Mouse (Mus musculus) myocyte (in vitro differentiated cells): Measurements from ENCODE around the gene Nemp2. TPM values are rescaled to one million over a fixed set of nuclear protein-coding genes. Genes with fewer than 3 reads are reported as not detected.

Source experiments
- H3K27me3 ChIP-seq: one replicate; pipeline ENCODE4 v1.6.1; 2011; ENCODE audit not compliant: control insufficient read depth, insufficient read depth, insufficient read length
- H3K36me3 ChIP-seq: one replicate; pipeline ENCODE4 v1.6.1; 2011; ENCODE audit not compliant: control insufficient read depth, insufficient read depth
- H3K4me2 ChIP-seq: one replicate; pipeline ENCODE4 v1.6.1; 2011; ENCODE audit warnings: low read depth, control low read depth
- H3K4me3 ChIP-seq: one replicate; pipeline ENCODE4 v1.5.1; 2011; ENCODE audit warnings: mild to moderate bottlenecking, control low read depth, moderate library complexity
- H3K79me2 ChIP-seq: one replicate; pipeline ENCODE4 v1.6.1; 2011; ENCODE audit not compliant: control insufficient read depth, insufficient read depth
- H3ac ChIP-seq: one replicate; pipeline ENCODE4 v1.6.1; 2011; ENCODE audit not compliant: control insufficient read depth, insufficient read length
- CEBPB ChIP-seq: IDR thresholded peaks from 2 replicates; pipeline ENCODE4 v1.6.1; 2011; ENCODE audit warnings: mild to moderate bottlenecking, moderate library complexity; ENCODE audit not compliant: poor library complexity, insufficient read depth, severe bottlenecking
- E2F4 ChIP-seq: IDR thresholded peaks from one replicate; pipeline ENCODE4 v1.6.1; 2011; ENCODE audit warnings: mild to moderate bottlenecking, control low read depth, moderate library complexity; ENCODE audit not compliant: insufficient read depth
- MAX ChIP-seq: IDR thresholded peaks from one replicate; pipeline ENCODE4 v1.6.1; 2011; ENCODE audit warnings: low read depth, mild to moderate bottlenecking, control low read depth
- MYOD1 ChIP-seq, 3 experiments: IDR thresholded peaks; one replicate each; pipeline ENCODE4 v1.6.1; 2011; ENCODE audit warnings: control low read depth in 2 of 3, low read depth in 2 of 3, mild to moderate bottlenecking in 2 of 3, moderate library complexity in 1 of 3; ENCODE audit not compliant: insufficient read length in 2 of 3, control insufficient read depth in 1 of 3
- MYOG ChIP-seq, 3 experiments: IDR thresholded peaks; one replicate each; pipeline ENCODE4 v1.6.1; 2011; ENCODE audit warnings: control low read depth in 2 of 3, low read depth in 2 of 3, mild to moderate bottlenecking in 2 of 3; ENCODE audit not compliant: insufficient read length in 2 of 3, control insufficient read depth in 1 of 3, insufficient read depth in 1 of 3
- POLR2A ChIP-seq: IDR thresholded peaks from one replicate; pipeline ENCODE4 v1.6.1; 2011; ENCODE audit warnings: low read depth, mild to moderate bottlenecking, control low read depth, moderate library complexity; ENCODE audit not compliant: insufficient read length
- POLR2AphosphoS2 ChIP-seq: IDR thresholded peaks from one replicate; pipeline ENCODE4 v1.6.1; 2011; ENCODE audit warnings: low read depth, control low read depth; ENCODE audit not compliant: insufficient read length
- REST ChIP-seq: IDR thresholded peaks from one replicate; pipeline ENCODE4 v1.6.1; 2011; ENCODE audit warnings: mild to moderate bottlenecking, control low read depth, moderate library complexity; ENCODE audit not compliant: insufficient read depth, insufficient read length
- SRF ChIP-seq: IDR thresholded peaks from one replicate; pipeline ENCODE4 v1.6.1; 2011; ENCODE audit warnings: low read depth; ENCODE audit not compliant: control insufficient read depth, insufficient read length
- TCF12 ChIP-seq: IDR thresholded peaks from one replicate; pipeline ENCODE4 v1.6.1; 2011; ENCODE audit warnings: mild to moderate bottlenecking, control low read depth; ENCODE audit not compliant: poor library complexity, insufficient read depth, severe bottlenecking
- TCF3 ChIP-seq: IDR thresholded peaks from one replicate; pipeline ENCODE4 v1.6.1; 2011; ENCODE audit warnings: low read depth, control low read depth; ENCODE audit not compliant: insufficient read length
- USF1 ChIP-seq: IDR thresholded peaks from one replicate; pipeline ENCODE4 v1.6.1; 2011; ENCODE audit warnings: low read depth, mild to moderate bottlenecking, control low read depth, moderate library complexity
- polyA plus RNA-seq: library from polyadenylated mRNA; unstranded; fragments of >200 nt; fragmentation: generic; extraction: Trizol; gene quantifications from one replicate; pipeline ENCODE4 v1.2.1, GENCODE M21; 2012; ENCODE audit warnings: missing spikeins

The Nemp2 gene
- polyA plus RNA-seq, 1 experiment: 1.2 TPM

DNA sequence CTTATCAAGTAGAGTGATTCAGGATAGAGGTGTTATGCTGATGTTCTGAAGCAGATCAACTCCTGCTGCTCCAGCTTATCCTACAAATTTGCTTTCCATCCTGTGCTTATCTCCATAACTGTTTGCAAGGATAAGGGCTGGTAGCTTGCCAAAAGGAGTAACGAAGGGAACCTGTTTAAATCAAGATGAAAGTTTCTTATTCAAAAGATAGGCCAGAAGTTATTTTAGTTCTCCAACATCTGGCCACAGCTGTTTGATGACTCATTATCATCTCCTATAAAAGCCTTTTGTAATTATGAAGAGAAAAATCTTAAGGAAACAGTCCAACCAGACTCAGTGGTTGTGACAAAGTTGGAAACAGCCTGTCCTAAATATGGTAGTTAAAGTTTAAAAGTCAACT lies 12.3 kb upstream of the Nemp2 start:
- H3K4me3 ChIP-seq: no peak overlapping the region
- H3K4me2 ChIP-seq: no peak overlapping the region
- no peaks in the 10 kb centered on the region for H3K79me2 ChIP-seq
- no peaks in the 10 kb centered on the region for H3K27me3 ChIP-seq
- no peaks in the 10 kb centered on the region for H3K36me3 ChIP-seq
- H3ac ChIP-seq: no peak overlapping the region
- no peak for TF ChIP-seq SRF

DNA sequence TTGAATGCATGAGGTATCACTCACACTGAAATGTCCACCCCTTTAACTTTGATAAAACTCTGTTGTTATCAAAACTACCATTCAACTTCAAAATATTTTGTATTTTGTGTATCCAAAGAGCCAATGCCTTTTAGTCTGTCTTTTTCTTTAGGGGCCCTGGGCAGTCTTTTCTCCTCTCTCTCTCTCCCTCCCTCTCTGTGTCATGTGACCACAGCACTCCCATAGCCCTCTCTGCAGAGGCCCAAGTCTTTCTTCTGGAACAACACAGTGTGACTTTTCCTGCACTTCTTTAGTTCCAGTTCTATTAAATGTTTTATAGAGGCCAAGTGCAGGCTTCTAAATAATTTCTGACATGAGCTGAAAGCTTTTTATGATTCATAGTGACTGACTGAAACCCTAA lies 10.1 kb upstream of the Nemp2 start:
- Histone ChIP-seq H3K27me3 (no peaks in the 10 kb centered on the region), H3K4me2 (no peak overlapping the region), H3K79me2 (no peaks in the 10 kb centered on the region), H3K4me3 (no peak overlapping the region), H3ac (no peak overlapping the region), H3K36me3 (no peaks in the 10 kb centered on the region)
- TF ChIP-seq POLR2A: no peak
- TF ChIP-seq POLR2AphosphoS2: no peak
- peak; percentile 55 for TF ChIP-seq USF1
- TF ChIP-seq CEBPB: no peak

DNA sequence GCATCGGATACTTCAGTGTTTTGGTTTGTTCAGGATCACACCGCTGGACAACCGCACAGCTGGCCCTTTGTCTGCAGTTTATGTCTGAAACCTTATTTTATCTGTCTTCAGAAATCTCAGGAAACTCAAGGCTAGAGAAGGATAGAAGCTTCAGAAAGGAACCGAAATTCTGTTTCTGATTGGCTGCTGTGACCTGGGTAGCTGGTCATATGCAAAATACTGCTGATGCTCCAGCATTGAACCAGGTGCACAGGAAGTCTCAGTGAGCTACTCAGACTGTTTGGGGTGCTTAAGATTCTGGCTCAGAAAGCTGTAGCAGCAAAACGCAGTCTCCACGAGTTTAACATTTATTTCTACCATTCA lies 415 bp downstream of the Nemp2 start:
- H3K36me3 ChIP-seq: no peaks in the 10 kb centered on the region
- H3K4me2 ChIP-seq: peak overlapping the region; percentile 75
- H3K79me2 ChIP-seq: no peaks in the 10 kb centered on the region
- peak overlapping the region; percentile 25 for H3ac ChIP-seq
- peak overlapping the region; percentile 34 for H3K4me3 ChIP-seq
- TF ChIP-seq USF1 (no peak), REST (no peak), TCF12 (no peak), CEBPB (no peak), POLR2AphosphoS2 (no peak), MAX (no peak), MYOG (IDR thresholded peaks at IDR 0.05; ENCODE audit: control insufficient read depth in 1 of 3, insufficient read depth in 1 of 3, insufficient read length in 2 of 3, low read depth in 2 of 3) (no peak), E2F4 (no peak), MYOD1 (IDR thresholded peaks at IDR 0.05; ENCODE audit: control insufficient read depth in 1 of 3, insufficient read length in 2 of 3, low read depth in 2 of 3) (no peak), POLR2A (no peak), SRF (no peak), TCF3 (no peak)
- H3K27me3 ChIP-seq: no peaks in the 10 kb centered on the region

DNA sequence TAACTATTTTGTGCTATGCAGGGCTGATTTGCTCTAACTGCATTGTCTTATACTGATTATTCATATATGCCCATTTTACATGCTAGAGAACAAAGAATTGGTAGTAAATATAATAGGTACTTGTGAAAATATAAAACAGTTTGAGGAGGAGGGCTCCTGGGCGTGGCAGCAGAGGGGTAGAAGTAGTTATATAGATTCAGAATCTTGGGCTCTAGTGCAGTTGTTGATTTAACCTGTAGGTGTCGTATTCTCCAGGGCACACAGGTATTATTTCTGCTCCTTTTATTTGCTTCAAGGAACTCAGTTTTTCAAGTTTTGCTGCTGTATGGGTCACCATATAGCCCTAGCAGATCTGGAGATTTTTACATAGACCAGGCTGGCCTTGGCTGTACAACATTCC lies 1.1 kb downstream of the Nemp2 start:
- H3K79me2 ChIP-seq: no peaks in the 10 kb centered on the region
- TF ChIP-seq SRF (no peak), TCF12 (no peak)
- H3K4me3 ChIP-seq: peak overlapping the region; percentile 34
- no peaks in the 10 kb centered on the region for H3K27me3 ChIP-seq
- H3ac ChIP-seq: no peak overlapping the region
- H3K4me2 ChIP-seq: peak overlapping the region; percentile 75
- H3K36me3 ChIP-seq: no peaks in the 10 kb centered on the region

DNA sequence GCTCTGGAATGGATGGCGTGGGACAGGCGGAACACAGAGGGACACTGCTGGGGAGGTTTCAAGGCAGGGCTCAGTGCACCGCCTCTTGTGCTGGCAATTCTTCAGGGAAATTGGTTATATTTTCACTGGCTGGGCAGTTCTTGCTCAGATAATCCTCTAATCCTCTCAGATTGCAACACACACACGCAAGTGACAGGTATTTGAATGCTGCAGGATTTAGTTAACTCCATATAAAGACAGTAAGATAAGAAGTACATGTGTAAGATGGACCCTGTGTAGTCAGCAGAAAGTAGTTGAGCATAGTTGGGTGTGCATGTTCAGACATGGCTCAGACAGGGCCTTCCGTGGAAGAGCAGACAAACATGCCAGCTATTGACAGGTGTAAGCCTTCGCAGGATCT lies 3.7 kb downstream of the Nemp2 start:
- Histone ChIP-seq H3ac (no peak overlapping the region), H3K4me2 (no peak overlapping the region), H3K79me2 (no peaks in the 10 kb centered on the region), H3K4me3 (no peak overlapping the region), H3K36me3 (no peaks in the 10 kb centered on the region), H3K27me3 (no peaks in the 10 kb centered on the region)
- no peak for TF ChIP-seq USF1
- no peak for TF ChIP-seq TCF12
- TF ChIP-seq POLR2A: no peak
- no peak for TF ChIP-seq TCF3
- TF ChIP-seq CEBPB: no peak

DNA sequence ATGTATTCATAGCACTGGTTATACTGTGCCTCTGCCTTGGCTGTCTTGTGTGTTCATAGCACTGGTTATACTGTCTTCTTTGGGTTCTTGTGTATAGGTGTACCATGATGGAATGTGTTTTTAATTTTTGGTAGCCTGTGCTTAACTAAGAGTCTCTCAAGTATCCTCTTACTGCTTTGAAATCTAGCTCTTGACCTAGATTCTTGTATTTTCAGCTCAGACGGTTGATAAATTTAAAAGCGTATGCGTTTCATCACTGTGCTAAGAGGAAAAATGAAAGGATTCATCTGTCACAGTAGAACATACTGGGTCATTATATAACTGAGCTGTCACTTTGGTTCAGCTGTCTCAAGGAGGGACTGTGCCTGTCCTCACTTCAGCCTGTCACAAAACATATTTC lies 5.4 kb downstream of the Nemp2 start:
- Histone ChIP-seq H3K36me3 (no peaks in the 10 kb centered on the region), H3K4me2 (no peak overlapping the region), H3K4me3 (no peak overlapping the region), H3ac (no peak overlapping the region), H3K79me2 (no peaks in the 10 kb centered on the region), H3K27me3 (no peaks in the 10 kb centered on the region)
- TF ChIP-seq MAX (no peak), MYOD1 (IDR thresholded peaks at IDR 0.05; ENCODE audit: control insufficient read depth in 1 of 3, insufficient read length in 2 of 3, low read depth in 2 of 3) (no peak), SRF (no peak), POLR2A (no peak)
